Mouse (Mus musculus): ENCODE data around the gene Per3.
"Not testable (repeated sequence)": the region's sequence is repeated elsewhere in the genome, so short reads cannot be mapped to it uniquely, and the experiment has no call there.

The Per3 gene

DNA sequence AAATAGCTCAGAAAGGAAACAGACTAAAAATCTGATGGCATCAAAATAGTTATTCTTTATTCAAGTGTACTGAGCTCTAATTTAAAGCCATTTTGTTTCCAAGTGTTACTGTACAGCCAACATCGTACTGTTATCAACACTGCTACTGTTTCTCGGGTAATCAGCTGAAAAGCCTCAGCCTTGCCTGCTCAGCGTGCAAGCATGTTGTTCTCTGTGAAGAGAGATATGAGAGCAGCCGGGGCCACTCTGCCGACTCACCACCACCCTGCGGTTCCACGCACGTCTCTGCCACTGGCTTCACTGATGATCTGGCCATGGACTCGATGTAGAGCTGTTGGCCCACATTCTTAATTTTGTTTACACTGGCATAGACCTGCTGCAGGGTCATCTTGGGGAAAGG is 20.3 kb downstream of the Per3 start:
- DNase-seq: no peak

DNA sequence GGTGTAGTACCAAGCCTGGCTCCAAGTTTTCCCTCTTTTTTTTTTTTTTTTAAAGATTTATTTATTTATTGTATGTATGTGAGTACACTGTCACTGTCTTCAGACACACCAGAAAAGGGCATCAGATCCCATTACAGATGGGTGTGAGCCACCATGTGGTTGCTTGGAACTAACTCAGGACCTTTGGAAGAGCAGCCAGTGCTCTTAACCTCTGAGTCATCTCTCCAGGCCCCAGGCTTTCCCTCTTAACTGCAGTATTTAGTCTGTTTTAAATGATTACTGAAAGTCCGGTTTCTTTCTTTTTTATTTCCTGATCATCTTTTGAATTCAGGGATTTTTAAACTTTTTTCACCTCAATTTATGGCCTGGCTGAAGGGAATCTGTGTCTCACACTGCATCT is 27.1 kb downstream of the Per3 start:
- DNase-seq: not testable (repeated sequence)

DNA sequence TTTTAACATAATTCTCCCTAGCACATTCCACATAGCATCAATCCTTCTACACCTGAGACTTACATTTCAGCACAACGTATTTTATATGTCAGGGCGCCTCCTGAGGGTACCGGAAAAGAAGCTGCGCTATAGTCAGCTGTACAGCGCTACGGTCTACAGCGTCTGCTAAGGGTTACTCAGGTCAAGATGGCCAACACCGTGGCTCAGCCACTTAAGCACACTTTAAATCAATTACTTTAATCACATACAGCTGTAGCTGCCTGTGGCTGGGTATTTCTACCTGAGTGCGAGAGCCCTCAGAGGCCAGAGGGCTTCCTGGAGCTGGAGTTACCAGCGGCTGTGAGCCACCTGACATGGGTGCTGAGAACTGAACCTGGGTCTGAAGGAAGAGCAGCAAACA is 28.5 kb downstream of the Per3 start:
- DNase-seq: peak; percentile 41

DNA sequence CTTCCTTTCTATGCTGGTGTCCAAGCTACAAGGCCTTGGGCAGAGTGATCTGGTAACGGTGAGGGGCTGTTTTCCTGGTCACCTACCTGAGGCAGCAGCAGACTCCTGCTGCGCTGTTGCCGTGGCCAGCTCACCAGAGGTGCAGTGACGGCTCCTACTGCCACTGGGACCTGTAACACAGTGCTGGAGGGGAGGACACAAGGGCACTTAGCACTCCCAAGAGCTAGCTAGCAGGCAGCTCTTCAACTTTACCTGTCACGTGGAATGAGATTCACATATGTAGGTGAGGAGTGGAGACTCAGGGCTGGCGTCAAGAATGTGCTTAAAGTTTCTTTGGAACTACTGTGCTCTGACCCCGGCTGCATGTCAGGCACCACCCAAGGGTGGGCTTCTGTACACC is 34.1 kb downstream of the Per3 start:
- DNase-seq: no peak

DNA sequence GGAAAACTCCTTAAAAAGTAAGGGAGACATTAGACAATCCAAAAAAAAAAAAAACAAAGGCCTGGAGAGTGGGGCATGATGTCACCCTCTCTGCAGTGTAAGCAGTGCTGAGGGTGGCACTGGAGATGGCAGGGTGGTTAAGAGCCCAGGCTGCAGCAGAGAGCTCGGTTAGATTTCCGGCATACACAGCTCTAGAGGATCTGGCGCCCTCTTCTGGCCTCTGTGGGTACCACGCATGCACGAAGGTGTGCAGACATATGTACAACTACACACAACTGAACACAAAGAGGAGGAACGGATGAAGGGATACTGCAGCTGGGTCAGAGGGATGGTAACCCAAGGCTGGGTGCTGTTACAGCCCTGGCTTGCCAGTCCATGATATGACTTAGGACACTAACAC is 37.5 kb downstream of the Per3 start:
- DNase-seq: peak; percentile 44

DNA sequence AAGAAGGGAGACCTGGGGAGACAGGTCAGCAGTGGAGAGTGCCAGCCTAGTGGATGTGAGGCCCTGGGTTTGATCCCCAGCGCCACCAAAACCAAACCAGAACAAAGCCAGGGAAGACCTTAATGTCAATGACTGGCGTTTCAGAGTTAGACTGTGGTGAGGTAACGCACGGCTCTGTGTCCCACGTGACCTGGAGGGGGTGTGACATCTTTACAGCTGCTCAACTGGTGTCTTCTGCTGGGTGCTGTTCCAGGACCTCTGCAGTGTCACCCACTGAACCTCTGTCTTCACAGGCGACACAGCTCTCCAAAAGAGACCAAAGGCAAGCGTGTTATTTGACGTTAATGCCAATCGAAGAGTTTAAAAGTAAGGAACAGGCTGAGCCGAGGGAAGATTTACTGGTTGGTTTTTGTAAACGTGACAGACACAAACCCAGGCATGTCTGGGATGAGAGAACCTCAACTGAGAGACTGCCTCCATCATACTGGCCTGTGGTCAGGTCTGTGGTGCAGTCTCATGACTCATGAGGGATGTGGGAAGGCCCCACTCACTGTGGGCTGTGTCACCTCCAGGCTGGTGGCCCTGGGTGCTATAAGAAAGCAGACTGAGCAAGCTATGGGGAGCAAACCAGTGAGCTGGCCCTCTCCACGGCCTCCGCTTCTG is 38.7 kb downstream of the Per3 start:
- no peak for DNase-seq

DNA sequence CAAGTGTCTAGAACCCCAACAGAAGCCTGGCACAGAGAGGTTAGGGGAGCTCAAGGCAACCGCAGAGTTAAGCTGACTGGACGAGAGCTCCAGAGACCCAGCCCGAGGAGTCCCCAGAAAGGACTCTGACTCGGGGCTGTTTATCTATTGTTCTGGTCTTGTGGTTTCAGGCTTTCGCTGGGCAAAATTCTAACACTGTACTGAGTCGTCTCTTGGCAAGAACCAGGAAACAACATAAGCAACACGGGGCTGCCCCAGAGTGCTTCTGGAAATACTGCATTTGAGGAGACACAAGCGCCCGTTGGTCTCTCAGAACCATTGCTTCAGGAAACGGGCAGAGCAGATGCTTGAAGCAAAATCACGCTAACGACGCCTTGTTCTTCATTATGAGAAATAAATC is 43.1 kb downstream of the Per3 start:
- no peak for DNase-seq

DNA sequence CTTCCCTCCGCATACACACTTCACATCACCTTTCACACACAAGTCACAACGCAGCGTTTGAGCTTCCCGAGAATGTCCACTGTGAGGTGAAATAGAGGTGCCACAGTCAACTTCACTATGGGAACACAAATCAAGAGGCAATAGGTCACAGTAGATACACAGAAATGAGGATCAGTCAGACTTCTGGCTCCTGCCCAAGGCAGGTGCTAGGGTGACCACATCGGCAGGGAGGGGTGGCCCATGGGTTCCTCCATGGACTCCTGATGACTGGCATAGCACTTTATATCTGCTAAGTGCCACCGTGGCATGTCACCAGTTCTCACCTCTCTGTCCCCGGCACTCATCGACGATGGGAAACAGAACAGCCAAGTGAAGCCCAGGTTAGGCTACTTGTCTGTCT is 45.8 kb downstream of the Per3 start:
- no peak for DNase-seq

DNA sequence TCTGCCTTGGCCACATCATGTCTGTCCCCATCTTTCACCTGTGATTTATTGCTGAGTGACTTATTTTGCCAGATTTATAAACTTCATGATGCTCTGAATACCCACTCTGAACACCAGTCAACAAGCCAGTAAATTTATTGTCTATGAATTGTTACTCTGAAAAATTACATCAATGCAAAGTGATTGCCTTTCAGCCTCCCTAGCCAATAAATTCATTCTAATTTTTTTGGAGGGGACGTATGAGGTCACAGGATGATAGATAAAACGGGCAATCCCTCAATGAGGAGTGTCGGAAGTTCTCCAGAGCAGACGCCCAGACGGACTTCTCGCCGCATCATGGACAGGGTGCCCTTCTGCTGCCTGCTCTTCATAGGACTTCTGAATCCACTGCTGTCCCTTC is 47.7 kb downstream of the Per3 start, which contains the start of gene Uts2:
Gene Uts2, plus strand, starts transcription at position 301 of the 400 bp plus-strand sequence.
- no peak for DNase-seq

DNA sequence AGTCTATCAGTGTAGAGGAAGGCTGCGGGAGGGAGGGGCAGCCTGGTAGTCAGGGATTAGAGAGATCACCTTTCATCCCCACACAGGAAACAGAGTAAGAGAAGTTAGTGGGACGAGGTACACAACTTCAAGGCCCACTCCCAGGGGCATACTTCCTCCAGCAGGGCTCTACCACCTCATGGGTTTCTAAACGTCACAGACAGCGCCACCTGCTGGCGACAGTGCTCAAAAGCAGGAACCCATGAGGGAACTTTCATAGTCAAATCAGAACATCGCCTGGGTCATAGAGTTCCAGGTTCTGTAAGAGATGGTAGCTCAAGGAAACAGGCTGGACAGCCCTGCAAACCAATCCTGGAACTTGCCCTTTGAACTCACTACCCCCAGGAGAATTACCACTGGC is 54.3 kb downstream of the Per3 start:
- peak; percentile 53 for DNase-seq

DNA sequence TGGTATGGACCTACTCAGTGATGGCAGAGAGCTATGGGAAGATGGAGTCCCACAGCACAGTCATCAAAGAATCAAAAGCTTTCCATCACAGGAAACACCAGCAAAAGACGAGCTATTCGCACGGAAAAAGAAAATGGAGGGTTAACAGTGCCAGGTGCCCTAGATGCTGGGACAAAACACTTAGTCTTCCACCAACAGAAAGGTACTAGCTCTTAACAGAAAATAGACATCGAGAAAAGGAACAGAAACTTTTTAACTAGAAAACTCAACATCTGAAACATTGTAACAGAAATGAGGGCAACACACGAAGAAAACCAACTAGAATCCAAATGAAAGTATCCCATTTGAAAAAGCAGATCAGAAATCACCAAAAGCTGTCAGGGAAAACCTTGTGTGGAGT is 64.3 kb downstream of the Per3 start:
- no peak for DNase-seq

DNA sequence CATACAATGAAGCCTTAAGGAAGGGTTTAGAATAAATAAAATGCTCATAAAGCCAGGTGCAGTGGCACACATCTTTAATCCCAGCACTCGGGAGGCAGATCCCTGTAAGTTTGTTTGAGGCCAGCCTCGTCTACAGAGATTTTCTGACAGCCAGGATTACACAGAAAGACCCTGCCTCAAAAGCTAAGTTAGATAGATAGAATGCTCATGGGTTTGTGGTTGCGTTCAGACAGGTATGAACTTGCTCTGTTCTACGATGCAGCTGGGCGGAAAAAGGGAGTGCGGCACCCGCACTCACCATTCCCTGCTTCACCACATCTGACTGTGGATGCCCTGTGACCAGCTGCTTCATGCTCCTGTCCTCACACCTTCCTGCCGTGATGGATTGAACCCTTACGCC is 65.0 kb downstream of the Per3 start:
- no peak for DNase-seq

DNA sequence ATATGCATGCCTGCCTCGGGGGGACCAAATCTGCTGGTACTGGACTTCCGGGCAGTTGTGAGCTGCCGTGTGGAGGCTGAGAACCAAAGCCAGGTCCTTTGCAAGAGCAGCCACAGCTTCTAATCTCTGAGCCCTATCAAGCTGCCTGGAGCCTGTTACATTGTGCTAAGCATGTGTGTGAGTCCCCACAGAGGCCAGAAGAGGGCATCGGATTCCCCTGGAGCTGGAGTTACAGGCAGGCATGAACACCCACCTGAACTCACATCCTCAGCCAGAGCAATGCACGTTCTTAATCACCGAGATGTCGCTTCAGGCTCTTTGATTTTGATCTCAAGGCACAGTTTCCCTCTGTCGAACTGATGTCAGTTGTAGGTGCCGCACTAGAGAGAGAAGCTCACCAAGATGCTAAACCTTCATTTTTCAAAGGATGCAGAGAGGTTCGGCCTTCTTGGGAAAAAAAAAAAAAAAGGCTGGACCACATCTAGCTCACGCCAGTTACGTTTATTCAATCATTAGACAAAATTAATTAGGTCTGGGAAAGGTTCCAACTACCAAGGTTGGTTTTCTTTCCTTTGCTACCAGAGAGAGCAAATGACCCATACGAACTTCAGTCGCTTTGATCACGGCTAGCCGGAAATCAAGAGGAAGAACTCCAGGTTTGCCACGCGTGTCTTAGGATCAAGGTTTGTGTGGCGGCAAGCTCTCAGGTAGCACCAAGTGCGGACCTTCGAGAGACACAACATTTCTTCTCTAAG is 66.1 kb downstream of the Per3 start:
- no peak for DNase-seq

DNA sequence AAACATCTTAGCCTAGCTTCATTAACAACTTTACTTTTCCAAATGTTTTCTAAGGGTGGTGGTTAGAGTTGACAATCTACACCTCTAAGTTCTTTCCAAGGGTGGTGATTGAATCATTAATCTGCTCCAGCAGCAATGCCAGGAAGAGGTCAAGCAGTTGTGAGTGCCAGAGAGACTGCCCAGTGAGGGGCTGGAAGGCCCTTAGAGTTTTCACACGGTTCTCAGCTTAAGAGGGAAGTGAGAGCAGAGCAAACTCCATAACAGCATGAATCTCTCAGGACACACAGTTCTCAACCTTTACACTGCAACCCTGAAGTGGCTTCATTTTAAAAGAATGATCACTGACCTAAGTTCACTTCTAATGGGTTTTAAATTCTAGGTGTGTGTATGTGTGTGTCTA is 69.3 kb downstream of the Per3 start:
- DNase-seq: no peak

DNA sequence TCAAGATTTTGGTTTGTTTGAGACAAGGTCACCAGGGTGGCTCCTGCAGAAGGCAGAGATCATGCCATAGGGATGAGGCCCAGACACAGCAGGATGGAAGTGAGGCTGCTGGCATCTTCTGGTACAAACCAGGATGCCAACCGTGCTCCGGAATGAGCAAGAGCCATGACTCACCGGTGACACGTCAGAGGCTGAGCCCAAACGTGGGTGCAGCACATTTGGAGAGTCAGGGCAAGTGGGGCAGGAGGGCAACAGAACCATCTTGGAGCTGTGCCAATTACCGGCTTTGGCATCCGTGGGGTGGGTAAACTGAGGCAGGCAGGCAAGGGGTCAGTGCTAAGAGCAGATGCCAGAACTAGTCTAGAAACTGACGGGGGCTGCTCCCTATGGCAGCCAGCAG is 71.2 kb downstream of the Per3 start:
- DNase-seq: no peak

DNA sequence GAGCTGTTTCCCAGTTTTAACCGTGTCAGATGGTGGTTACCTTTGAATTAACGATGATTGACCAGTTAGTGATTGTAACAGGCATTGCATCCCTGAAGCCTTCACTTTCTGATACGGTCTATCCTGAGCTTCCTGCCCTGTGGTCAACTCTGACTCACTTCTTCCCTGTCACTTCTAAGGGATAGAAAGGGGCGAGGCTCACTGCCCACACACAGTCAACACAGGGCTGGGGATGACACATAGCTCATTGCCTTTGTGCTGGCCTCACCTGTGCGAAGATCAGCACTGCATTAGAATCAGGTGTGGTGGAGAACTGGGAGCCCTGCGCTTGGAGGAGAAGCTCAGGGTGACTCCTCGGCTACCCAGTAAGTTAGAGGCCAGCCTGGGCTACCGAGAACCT is 75.5 kb downstream of the Per3 start:
- DNase-seq: no peak

DNA sequence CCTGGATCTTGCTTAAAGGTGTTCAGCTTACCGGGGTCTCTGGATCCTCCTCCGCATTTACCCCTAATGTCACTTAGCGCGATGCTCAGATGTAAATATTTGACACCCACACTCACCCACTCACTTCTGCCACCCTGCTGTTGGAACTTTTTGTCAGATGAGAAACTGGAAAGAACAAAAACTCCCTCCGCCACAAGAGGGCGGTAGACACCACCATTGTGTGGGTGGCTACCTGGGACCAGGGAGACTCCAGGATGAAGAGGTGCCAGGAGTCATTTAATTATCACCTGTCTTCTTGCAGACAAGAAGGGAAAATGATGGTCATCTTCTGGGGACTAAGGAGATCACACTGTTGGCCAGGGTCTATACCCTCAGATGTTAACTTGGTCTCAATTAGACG is 77.9 kb downstream of the Per3 start:
- DNase-seq: peak; percentile 73

DNA sequence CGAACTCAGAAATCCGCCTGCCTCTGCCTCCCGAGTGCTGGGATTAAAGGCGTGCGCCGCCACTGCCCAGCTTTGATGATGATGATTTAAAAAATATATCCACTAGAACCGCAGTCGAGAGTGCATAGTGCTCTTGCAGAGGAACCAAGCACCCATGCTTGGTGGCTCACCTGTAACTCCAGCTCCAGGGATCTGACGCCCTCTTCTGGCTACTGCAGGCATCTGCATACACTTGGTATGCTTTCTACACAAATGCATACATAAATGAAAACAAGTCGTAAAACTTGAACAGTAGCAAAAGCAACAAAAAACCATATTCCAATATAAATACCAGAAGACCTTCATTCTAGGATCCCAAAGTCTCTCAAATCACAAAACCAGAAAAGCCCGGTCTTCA is 78.9 kb downstream of the Per3 start:
- DNase-seq: no peak

DNA sequence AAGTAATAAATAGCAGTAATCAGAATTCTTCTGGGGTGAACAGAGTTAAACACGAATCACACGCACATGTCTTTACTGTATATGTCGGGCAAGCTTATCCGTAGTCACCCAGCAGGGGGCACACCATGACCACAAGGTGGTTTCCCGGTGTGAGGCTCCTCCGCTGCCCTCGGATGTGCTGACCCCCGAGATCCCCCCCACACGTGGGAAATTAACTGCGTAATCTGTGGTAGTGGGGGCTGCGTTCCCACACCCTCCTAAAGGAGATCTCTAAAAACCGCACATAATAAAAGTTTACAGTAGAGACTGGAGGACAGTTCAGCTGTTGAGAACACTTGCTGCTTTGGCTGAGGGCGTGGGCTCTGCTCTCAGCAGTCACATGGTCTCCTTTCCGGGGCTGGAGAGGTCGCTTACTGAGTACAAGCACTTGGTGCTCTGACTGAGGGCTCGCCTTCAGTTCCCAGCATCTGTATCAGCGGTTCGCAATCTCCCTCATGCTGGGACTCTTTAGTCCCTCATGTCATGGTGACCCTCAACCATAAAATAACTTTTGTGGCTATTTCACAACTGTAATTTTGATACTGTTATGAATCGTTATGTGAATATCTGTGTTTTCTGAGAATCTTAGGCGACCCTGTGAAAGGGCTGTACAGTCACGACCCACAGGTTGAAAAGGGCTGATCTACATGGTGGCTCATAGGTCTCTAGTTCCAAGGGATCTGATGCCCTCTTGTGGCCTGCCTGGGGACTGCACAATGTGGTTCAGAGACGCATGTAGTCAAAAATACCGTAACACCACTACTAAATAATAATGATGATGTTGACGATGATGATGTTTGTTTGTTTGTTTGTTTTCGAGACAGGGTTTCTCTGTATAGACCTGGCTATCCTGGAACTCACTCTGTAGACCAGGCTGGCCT is 79.6 kb downstream of the Per3 start:
- peak; percentile 78 for DNase-seq

DNA sequence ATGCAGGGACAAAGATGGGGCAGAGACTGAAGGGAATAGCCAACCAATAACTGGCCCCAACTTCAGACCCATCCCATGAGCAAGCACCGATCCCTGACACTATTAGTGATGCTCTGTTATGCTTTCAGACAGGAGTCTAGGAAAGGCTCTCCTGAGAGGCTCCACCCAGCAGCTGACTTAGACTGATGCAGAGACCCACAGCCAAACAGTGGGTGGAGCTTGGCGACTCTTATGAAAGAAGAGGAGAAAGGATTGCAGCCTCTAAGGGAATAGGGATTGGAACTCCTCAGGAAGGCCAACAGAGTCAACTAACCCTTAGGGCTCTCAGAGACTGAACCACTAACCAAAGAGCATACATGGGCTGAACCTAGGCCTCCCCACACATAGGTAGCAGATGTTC is 80.8 kb downstream of the Per3 start:
- no peak for DNase-seq

DNA sequence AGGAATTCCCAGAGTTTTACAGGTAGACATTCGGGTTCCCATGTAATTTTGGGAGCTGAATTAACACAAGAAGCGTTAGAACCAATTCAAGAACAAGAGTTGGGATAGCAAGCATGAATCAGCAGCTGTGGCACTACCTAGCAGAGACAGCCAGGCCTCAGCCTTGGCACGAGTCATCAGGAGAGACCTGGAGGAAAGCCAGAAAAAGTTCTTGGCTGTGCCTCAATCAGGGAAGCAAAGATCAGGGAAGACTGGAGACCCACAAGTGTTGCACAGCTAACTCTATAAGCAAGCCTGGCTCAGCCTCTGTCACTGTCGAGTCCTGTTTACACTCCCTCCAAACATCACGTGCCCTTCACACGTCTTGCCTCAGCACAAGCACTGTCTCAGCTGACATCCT is 82.2 kb downstream of the Per3 start:
- no peak for DNase-seq

DNA sequence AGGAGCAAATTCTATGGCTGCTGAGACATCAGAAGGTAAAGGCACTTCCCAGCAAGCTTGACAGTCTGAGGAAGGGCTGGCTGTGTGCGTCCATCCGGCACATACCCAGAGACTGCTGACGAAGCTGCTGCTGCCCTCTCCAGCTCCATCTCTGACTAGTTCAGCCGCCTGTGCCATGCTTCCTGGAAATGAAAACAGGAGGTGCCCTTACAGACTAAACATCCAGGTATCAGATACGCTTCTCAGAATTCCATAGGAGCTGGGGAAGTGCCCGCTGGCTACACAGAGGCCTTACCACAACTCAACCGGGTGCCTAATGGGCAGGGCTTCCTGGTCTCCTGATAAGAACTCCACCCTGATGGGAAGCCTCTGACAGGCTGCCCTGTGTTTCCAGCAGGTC is 85.9 kb downstream of the Per3 start:
- DNase-seq: no peak

DNA sequence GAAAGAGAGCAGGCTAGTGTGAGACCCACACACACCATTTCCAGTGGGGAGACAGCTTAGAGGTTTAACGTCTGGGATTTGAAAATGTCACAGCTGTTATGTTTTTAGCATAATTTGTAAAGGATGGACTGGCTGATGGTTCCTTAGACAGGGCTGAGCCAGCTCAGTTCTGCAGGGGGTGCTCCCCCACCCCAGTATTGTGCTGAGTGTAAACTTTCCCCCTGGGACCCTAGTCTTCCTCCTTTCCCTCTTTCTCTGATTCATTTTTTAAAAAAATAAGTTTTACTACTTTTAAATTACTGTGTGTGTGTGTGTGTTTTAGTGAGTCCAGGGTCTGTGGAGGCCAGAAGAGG is 87.4 kb downstream of the Per3 start:
- no peak for DNase-seq

Measured in embryo, embryonic 11 days (tissue).